31 mouse cellular contexts compared by ENCODE assay signal in the genomic region with DNA sequence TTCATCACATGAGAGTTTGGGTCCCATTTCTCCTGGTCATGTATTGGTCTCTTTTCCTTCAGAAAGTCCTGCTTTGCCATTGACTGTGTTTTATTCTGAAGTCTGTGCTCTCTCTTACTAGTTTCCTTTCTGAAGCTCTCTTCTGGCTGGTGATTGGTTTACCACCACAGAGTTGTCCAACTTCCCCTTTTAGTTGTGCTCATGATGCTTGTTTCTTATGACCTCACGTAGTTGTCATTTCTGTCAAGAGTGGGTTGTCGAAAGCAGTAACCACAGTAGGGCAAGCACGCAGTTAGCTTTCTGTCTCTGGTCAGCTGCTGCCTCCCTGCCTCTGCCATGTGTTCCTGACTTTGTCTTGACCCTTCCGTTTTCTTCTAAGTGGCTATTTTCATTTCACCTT.
DNase-seq lines count a peak whose midpoint lies in the region; ATAC-seq and TF ChIP-seq lines count a peak whose summit lies in the region.
"Had no signal": no experiment of that assay in that cellular context is flagged by ENCODE, and none has a peak within 500 bp of the region (broad histone marks: within the 10 kb centered on the region; RNA-seq: fewer than 3 reads in every experiment).

No protein-coding gene starts in this region.

- no peak for TF ChIP-seq RAD21 in CH12.LX (IDR thresholded peaks at IDR 0.05; ENCODE audit: low read depth, low read length)

- H3K4me3 ChIP-seq in CH12.LX (replicated peaks in 1 of 3; ENCODE audit: low read depth in 2 of 3, low read length in 2 of 3, poor library complexity in 1 of 3) = no peak overlapping the region
- H3K4me3 ChIP-seq: embryonic facial prominence, embryonic 10.5 days; embryonic facial prominence, embryonic 13.5 days; erythroblast, embryonic 14.5 days; forebrain, embryonic 12.5 days; forebrain, embryonic 15.5 days; heart, embryonic 12.5 days; heart, embryonic 15.5 days; hindbrain, embryonic 10.5 days; hindbrain, embryonic 13.5 days had no signal

- ATAC-seq in common myeloid progenitor, adult 5-6 weeks (replicated peaks; ENCODE audit: low read depth, poor library complexity, severe bottlenecking) = peak; percentile 85
- peak; percentile 61 for ATAC-seq in megakaryocyte progenitor cell, adult 5-6 weeks (replicated peaks; ENCODE audit: poor library complexity)
- ATAC-seq: activated CD4-positive, CD25-positive, alpha-beta regulatory T cell, adult 4 months; forebrain, embryonic 15.5 days; hindbrain, embryonic 16.5 days; inflammation-experienced regulatory T-cells, adult 6 months; intestine, embryonic 16.5 days had no signal

- no peak for TF ChIP-seq CTCF in CH12.LX (conservative IDR thresholded peaks at IDR 0.05 in 1 of 2, IDR thresholded peaks at IDR 0.05 in 1 of 2; ENCODE audit: low read depth in 2 of 2, low read length in 2 of 2)

- H3K79me2 ChIP-seq in CH12.LX (replicated peaks; ENCODE audit: control insufficient read depth, extremely low read depth, insufficient read depth, poor library complexity, severe bottlenecking) = no peaks in the 10 kb centered on the region

- no peak for TF ChIP-seq EP300 in CH12.LX (IDR thresholded peaks at IDR 0.05; ENCODE audit: low read length)

- no peak overlapping the region for H3K4me2 ChIP-seq in CH12.LX (ENCODE audit: insufficient read depth, low read depth, poor library complexity, severe bottlenecking)
- H3K4me2 ChIP-seq: embryonic facial prominence, embryonic 13.5 days; forebrain, embryonic 12.5 days; forebrain, embryonic 15.5 days; heart, embryonic 12.5 days; heart, embryonic 15.5 days; hindbrain, embryonic 13.5 days had no signal

- no peaks in the 10 kb centered on the region for H3K36me3 ChIP-seq in CH12.LX (replicated peaks in 1 of 2; ENCODE audit: control insufficient read depth in 1 of 2, insufficient read depth in 1 of 2, low read length in 1 of 2)
- H3K36me3 ChIP-seq: embryonic facial prominence, embryonic 10.5 days; embryonic facial prominence, embryonic 13.5 days; forebrain, embryonic 12.5 days; forebrain, embryonic 15.5 days; G1E; heart, embryonic 12.5 days; heart, embryonic 15.5 days; hindbrain, embryonic 10.5 days; hindbrain, embryonic 13.5 days had no signal

- H3K27me3 ChIP-seq in CH12.LX (replicated peaks) = no peaks in the 10 kb centered on the region
- H3K27me3 ChIP-seq: embryonic facial prominence, embryonic 13.5 days; forebrain, embryonic 12.5 days; forebrain, embryonic 15.5 days; heart, embryonic 12.5 days; heart, embryonic 15.5 days; hindbrain, embryonic 13.5 days had no signal

- TF ChIP-seq POLR2A in CH12.LX (IDR thresholded peaks at IDR 0.05; ENCODE audit: low read depth, low read length) = no peak

- in situ Hi-C loops in CH12.LX (cut with MboI; ENCODE audit: low pct_ligation_motif_present, low pct_unique_long_range_greater_than_20kb, low sequenced_read_pairs) = no loop called here

- dilution Hi-C loops in CH12.LX (cut with MboI; ENCODE audit: extremely low pct_ligation_motif_present, extremely low pct_unique_long_range_greater_than_20kb, low sequenced_read_pairs) = no loop called here

- peaks cover 0 to 6% of the 10 kb centered on the region in 2 experiments; a peak in 2 of 4 replicates for H3K4me1 ChIP-seq in CH12.LX (ENCODE audit: control insufficient read depth in 1 of 2, insufficient read depth in 2 of 2)
- H3K4me1 ChIP-seq: embryonic facial prominence, embryonic 10.5 days; embryonic facial prominence, embryonic 13.5 days; forebrain, embryonic 12.5 days; forebrain, embryonic 15.5 days; heart, embryonic 12.5 days; heart, embryonic 15.5 days; hindbrain, embryonic 10.5 days; hindbrain, embryonic 13.5 days had no signal

- no peaks in the 10 kb centered on the region for H3K9me3 ChIP-seq in CH12.LX (replicated peaks; ENCODE audit: low read length)
- H3K9me3 ChIP-seq: embryonic facial prominence, embryonic 10.5 days; embryonic facial prominence, embryonic 13.5 days; forebrain, embryonic 12.5 days; forebrain, embryonic 15.5 days; heart, embryonic 12.5 days; heart, embryonic 15.5 days; hindbrain, embryonic 10.5 days; hindbrain, embryonic 13.5 days had no signal

- DNase-seq in 416B (ENCODE audit: low read depth) (peak; percentile 4), CH12.LX (ENCODE audit: extremely low read depth) (peak; percentile 64)
- no peak for DNase-seq in lung, postnatal 25 days (ENCODE audit: low spot score)
- DNase-seq in lung, postnatal 4 days = no peak
- DNase-seq in urinary bladder, postnatal 36 days (ENCODE audit: low spot score in 2 of 2) = no peak
- DNase-seq: adrenal gland, postnatal 10 days; adrenal gland, postnatal 36 days; cerebellum, adult 11 months; cerebellum, adult 2 months; cerebellum, adult 9-11 months; cerebellum, postnatal 25 days; embryo, embryonic 11 days; gastrocnemius, postnatal 25 days; heart, adult 18-20 months; kidney, adult 18-20 months had no signal

- no peak overlapping the region for H3K27ac ChIP-seq in CH12.LX (ENCODE audit: insufficient read depth, low read depth)
- H3K27ac ChIP-seq: embryonic facial prominence, embryonic 10.5 days; embryonic facial prominence, embryonic 13.5 days; forebrain, embryonic 12.5 days; forebrain, embryonic 15.5 days; heart, embryonic 15.5 days; hindbrain, embryonic 10.5 days; hindbrain, embryonic 13.5 days had no signal

- no peak overlapping the region for H3K9ac ChIP-seq in CH12.LX (ENCODE audit: insufficient read depth, low read depth)
- H3K9ac ChIP-seq: embryonic facial prominence, embryonic 13.5 days; forebrain, embryonic 12.5 days; forebrain, embryonic 15.5 days; heart, embryonic 12.5 days; heart, embryonic 15.5 days; hindbrain, embryonic 13.5 days had no signal

TF ChIP-seq in CH12.LX, 34 proteins besides CTCF, POLR2A, EP300 and RAD21:
- TF ChIP-seq MAZ (IDR thresholded peaks at IDR 0.05; ENCODE audit: low read depth, low read length) = no peak
- TF ChIP-seq CHD2 (IDR thresholded peaks at IDR 0.05; ENCODE audit: low read length) = no peak
- TF ChIP-seq USF1 (IDR thresholded peaks at IDR 0.05; ENCODE audit: low read depth, low read length) = no peak
- no peak for TF ChIP-seq CHD1 (IDR thresholded peaks at IDR 0.05; ENCODE audit: low read depth, low read length)
- TF ChIP-seq USF2 (conservative IDR thresholded peaks at IDR 0.05; ENCODE audit: low read depth, low read length) = no peak
- no peak for TF ChIP-seq HCFC1 (IDR thresholded peaks at IDR 0.05; ENCODE audit: low read depth, low read length)
- TF ChIP-seq MAFK (IDR thresholded peaks at IDR 0.05; ENCODE audit: insufficient replicate concordance, low read length) = no peak
- TF ChIP-seq ZC3H11A (IDR thresholded peaks at IDR 0.05; ENCODE audit: low read depth, low read length) = no peak
- no peak for TF ChIP-seq ETS1 (conservative IDR thresholded peaks at IDR 0.05; ENCODE audit: low read depth, low read length)
- no peak for TF ChIP-seq NELFE (IDR thresholded peaks at IDR 0.05; ENCODE audit: low read depth, low read length)
- TF ChIP-seq IRF4 (IDR thresholded peaks at IDR 0.05; ENCODE audit: low read depth, low read length) = no peak
- no peak for TF ChIP-seq ZNF384 (IDR thresholded peaks at IDR 0.05; ENCODE audit: low read depth, low read length)
- TF ChIP-seq TBP (conservative IDR thresholded peaks at IDR 0.05; ENCODE audit: low read depth, low read length) = no peak
- no peak for TF ChIP-seq ELF1 (IDR thresholded peaks at IDR 0.05; ENCODE audit: low read depth, low read length)
- TF ChIP-seq MYC (IDR thresholded peaks at IDR 0.05; ENCODE audit: low read depth, low read length) = no peak

Comparison
In these comparisons a context has a peak if more than half of its experiments do, and no peak if none do; other contexts are left out.
1. DNase-seq: peak in 416B (single experiment) and CH12.LX (single experiment); none in lung, postnatal 25 days (single experiment), lung, postnatal 4 days (0 of 2) and urinary bladder, postnatal 36 days (0 of 2).